Mouse (Mus musculus): ENCODE results near the gene 1700017B05Rik. TPM values are rescaled to one million over a fixed set of nuclear protein-coding genes. Genes with fewer than 3 reads are reported as not detected.
"Not testable (repeated sequence)": the region's sequence is repeated elsewhere in the genome, so short reads cannot be mapped to it uniquely, and the experiment has no call there.

The 1700017B05Rik gene
- 11.8 TPM in 2 replicates for polyA plus RNA-seq (2016; fragmentation: Nextera tagmentation; extraction: Ambion mirVana)

DNA sequence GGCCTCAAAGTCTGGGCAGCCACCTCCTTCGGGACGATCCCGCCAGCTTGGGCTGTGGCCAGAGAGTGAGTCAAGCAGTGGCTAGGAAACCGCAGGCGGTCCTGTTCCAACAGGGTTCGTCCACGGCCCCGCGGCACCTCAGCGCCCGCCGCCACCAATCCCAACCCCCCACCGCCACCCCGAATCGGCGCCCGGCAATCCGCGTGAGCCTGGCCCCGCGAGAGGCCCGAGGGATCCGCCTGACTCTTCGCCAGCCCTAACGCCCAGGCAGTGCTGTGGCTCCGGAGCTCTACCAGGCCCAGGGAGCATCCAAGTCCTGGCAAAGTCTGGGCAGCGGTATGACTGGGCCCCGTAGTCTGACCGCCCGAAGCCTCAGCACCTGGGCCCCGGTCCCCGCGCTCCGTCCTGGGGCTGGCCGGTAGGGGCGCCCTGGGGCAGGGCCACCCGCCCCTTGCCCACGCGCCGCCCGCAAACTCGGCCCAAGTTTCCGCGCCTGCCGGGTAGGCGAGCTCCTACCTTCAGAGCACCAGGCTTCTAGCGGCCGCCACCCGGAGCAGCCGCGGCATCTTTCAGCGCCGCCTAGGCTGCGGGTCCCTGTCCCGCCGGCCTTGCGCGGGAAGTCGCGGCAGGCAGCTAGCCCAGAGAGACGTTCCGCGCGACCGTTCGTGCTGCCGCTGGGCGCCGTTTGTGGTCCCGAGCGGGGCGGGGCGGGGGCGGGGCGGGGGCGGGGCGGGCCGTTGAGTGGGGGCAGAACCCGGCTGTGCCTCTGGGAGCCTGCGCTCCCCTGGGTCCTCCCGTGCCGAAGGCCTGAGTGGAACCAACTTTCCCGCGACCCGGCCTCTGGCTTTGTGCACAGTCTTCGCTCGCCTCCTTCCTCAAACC, at the start of gene 1700017B05Rik:
1700017B05Rik (minus strand) TSS at position 700 of the 882 bp plus-strand sequence.
- peak within 1 kb of the TSS; percentile 91 for H3K27ac ChIP-seq (replicated peaks)
- no peaks in the 10 kb centered on the region for H3K9me3 ChIP-seq (replicated peaks)
- peaks cover 19% of the 10 kb centered on the region for H3K36me3 ChIP-seq
- H3K4me1 ChIP-seq, result peaks cover 47% of the 10 kb centered on the region
- H3K4me3 ChIP-seq, result peak within 1 kb of the TSS; percentile 90
- peak; percentile 80 for DNase-seq (ENCODE audit: low spot score)
- H3K27me3 ChIP-seq (ENCODE audit: low read depth, poor library complexity, severe bottlenecking), result peaks cover 50% of the 10 kb centered on the region
- under 1% methylated on average over 84 of the region's 87 CpGs for WGBS

- Histone ChIP-seq H3K27ac (replicated peaks) (no peak overlapping the region), H3K36me3 (no peaks in the 10 kb centered on the region), H3K4me3 (no peak overlapping the region), H3K27me3 (ENCODE audit: low read depth, poor library complexity, severe bottlenecking) (no peaks in the 10 kb centered on the region), H3K9me3 (replicated peaks) (no peaks in the 10 kb centered on the region), H3K4me1 (no peaks in the 10 kb centered on the region)
- 93% methylated on average over 2 of the region's 2 CpGs for WGBS
- no peak for DNase-seq (ENCODE audit: low spot score)
Measured at GRCm38 (mm10) chr9:57310895-57311294, 48.5 kb upstream of the 1700017B05Rik start.

DNA sequence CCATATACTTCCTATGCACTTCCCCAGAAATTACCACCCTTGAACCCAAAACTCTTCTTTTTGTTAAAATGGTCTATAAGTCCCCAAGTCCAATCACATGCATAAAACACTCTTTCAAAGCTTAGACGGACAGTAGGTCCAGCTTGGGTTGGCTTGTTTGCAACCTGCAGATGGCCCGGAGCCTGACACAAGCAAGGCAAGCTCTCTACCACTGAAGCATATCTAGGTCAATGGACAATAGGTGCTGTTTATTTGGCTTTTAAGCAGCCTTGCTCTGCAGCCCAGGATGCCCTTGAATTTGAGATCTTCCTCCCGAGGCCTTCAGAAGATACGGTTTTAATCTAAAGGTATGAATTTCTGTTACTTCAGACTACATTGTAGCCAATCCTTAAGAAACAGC, 46.9 kb upstream of the 1700017B05Rik start:
- Histone ChIP-seq H3K4me1 (no peaks in the 10 kb centered on the region), H3K36me3 (no peaks in the 10 kb centered on the region), H3K27me3 (ENCODE audit: low read depth, poor library complexity, severe bottlenecking) (no peaks in the 10 kb centered on the region), H3K9me3 (replicated peaks) (no peaks in the 10 kb centered on the region; the same call in 1 of the 2 replicates), H3K4me3 (no peak overlapping the region), H3K27ac (replicated peaks) (no peak overlapping the region)
- whole genome bisulfite sequencing, result 95% methylated on average over 4 of the region's 4 CpGs
- no peak for DNase-seq (ENCODE audit: low spot score)

- no peaks in the 10 kb centered on the region for H3K4me1 ChIP-seq
- no peaks in the 10 kb centered on the region for H3K27me3 ChIP-seq (ENCODE audit: low read depth, poor library complexity, severe bottlenecking)
- no peaks in the 10 kb centered on the region for H3K36me3 ChIP-seq
- no peaks in the 10 kb centered on the region; the same call in 1 of the 2 replicates for H3K9me3 ChIP-seq (replicated peaks)
- no peak for DNase-seq (ENCODE audit: low spot score)
- 79% methylated on average over 4 of the region's 4 CpGs for WGBS
- H3K4me3 ChIP-seq, result no peak overlapping the region
- H3K27ac ChIP-seq (replicated peaks), result no peak overlapping the region
Measured at GRCm38 (mm10) chr9:57307456-57307855, 45.0 kb upstream of the 1700017B05Rik start.

DNA sequence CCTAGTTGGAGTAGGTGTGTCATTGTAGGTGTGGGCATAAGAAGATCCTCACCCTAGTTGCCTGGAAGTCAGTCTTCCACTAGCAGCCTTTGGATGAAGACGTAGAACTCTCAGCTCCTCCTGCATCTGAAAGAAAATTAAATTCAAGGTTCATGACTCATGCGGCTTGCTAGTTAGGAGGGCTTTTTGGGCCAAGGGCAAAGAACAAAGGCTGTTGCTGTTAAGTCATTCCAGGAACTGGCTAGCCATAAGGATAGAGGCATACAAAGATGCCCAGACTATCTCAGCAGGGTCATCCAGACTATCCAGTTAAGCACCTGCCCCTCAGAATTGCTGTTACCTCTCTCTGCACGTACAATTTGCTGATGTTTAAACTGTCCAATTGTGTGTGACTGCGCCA, 42.3 kb upstream of the 1700017B05Rik start:
- H3K9me3 ChIP-seq (replicated peaks); H3K36me3 ChIP-seq; DNase-seq (ENCODE audit: low spot score); H3K27me3 ChIP-seq (ENCODE audit: low read depth, poor library complexity, severe bottlenecking); H3K4me1 ChIP-seq; H3K27ac ChIP-seq (replicated peaks); H3K4me3 ChIP-seq: not testable (repeated sequence)
- WGBS, result 92% methylated on average over 4 of the region's 4 CpGs

GRCm38 (mm10) chr9:57304251-57304650, 41.8 kb upstream of the 1700017B05Rik start:
- Histone ChIP-seq H3K27ac (replicated peaks) (no peak overlapping the region), H3K4me1 (no peaks in the 10 kb centered on the region), H3K27me3 (ENCODE audit: low read depth, poor library complexity, severe bottlenecking) (no peaks in the 10 kb centered on the region), H3K4me3 (no peak overlapping the region), H3K9me3 (replicated peaks) (no peaks in the 10 kb centered on the region; the same call in 1 of the 2 replicates), H3K36me3 (no peaks in the 10 kb centered on the region)
- DNase-seq (ENCODE audit: low spot score), result no peak
- WGBS, result 92% methylated on average over 2 of the region's 2 CpGs

GRCm38 (mm10) chr9:57303356-57303755, 40.9 kb upstream of the 1700017B05Rik start:
- Histone ChIP-seq H3K4me1 (no peaks in the 10 kb centered on the region), H3K36me3 (no peaks in the 10 kb centered on the region), H3K4me3 (no peak overlapping the region), H3K27me3 (ENCODE audit: low read depth, poor library complexity, severe bottlenecking) (no peaks in the 10 kb centered on the region), H3K9me3 (replicated peaks) (no peaks in the 10 kb centered on the region; the same call in 1 of the 2 replicates), H3K27ac (replicated peaks) (no peak overlapping the region)
- DNase-seq (ENCODE audit: low spot score), result no peak
- WGBS, result 100% methylated on average over 1 of the region's 1 CpGs

DNA sequence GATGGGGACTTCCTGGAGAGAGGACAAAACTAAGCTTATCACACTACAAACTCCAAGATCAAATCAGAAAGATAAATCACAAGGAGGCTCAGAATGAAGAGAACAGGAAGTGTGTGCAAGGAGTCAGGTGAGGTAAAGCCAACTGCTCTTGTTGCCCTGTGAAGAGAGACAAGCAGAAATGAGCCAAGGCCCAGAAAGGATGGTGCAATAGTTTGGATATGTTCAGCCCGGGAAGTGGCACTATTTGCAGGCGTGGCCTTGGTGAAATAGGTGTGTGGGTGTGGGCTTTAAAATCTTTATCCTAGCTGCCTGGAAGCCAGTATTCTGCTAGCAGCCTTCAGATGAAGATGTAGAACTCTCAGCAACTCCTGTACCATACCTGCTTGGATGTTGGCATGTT, 38.4 kb upstream of the 1700017B05Rik start:
- Histone ChIP-seq H3K27ac (replicated peaks) (no peak overlapping the region), H3K36me3 (no peaks in the 10 kb centered on the region), H3K9me3 (replicated peaks) (no peaks in the 10 kb centered on the region; the same call in 1 of the 2 replicates), H3K4me1 (peaks cover 6% of the 10 kb centered on the region), H3K27me3 (ENCODE audit: low read depth, poor library complexity, severe bottlenecking) (no peaks in the 10 kb centered on the region), H3K4me3 (no peak overlapping the region)
- WGBS, result 91% methylated on average over 2 of the region's 2 CpGs
- no peak for DNase-seq (ENCODE audit: low spot score)

GRCm38 (mm10) chr9:57299790-57300477, 37.5 kb upstream of the 1700017B05Rik start:
- no peak overlapping the region for H3K27ac ChIP-seq (replicated peaks)
- H3K4me1 ChIP-seq, result peaks cover 6% of the 10 kb centered on the region
- no peak for DNase-seq (ENCODE audit: low spot score)
- 83% methylated on average over 6 of the region's 6 CpGs for WGBS
- H3K9me3 ChIP-seq (replicated peaks), result no peaks in the 10 kb centered on the region; the same call in 1 of the 2 replicates
- no peaks in the 10 kb centered on the region for H3K27me3 ChIP-seq (ENCODE audit: low read depth, poor library complexity, severe bottlenecking)
- H3K36me3 ChIP-seq, result no peaks in the 10 kb centered on the region
- H3K4me3 ChIP-seq, result no peak overlapping the region

GRCm38 (mm10) chr9:57297938-57298337, 35.5 kb upstream of the 1700017B05Rik start:
- 96% methylated on average over 2 of the region's 2 CpGs for WGBS
- Histone ChIP-seq H3K4me1 (peaks cover 6% of the 10 kb centered on the region), H3K9me3 (replicated peaks) (no peaks in the 10 kb centered on the region), H3K27me3 (ENCODE audit: low read depth, poor library complexity, severe bottlenecking) (no peaks in the 10 kb centered on the region), H3K36me3 (no peaks in the 10 kb centered on the region), H3K27ac (replicated peaks) (no peak overlapping the region), H3K4me3 (no peak overlapping the region)
- DNase-seq (ENCODE audit: low spot score), result no peak

DNA sequence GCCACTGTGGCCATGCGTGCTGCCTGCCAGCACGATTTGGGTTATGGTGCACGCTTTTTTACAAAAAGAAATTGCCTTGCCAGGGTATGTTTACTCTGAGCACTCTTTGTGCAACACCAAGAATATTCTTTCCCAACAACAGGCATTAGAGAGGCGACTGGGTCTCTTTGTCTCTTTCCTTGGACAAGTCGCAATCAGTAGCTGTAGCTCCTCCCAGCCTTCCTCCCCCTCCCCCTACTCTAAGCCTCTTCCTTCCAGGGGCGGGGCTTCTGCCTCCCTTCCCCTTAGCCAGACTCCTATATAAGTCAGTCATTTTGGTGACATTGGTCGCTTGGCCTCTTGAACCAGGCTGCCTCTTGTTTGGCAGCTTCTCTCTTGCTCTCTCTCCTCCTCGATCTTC, 33.9 kb upstream of the 1700017B05Rik start:
- Histone ChIP-seq H3K36me3 (no peaks in the 10 kb centered on the region), H3K9me3 (replicated peaks) (no peaks in the 10 kb centered on the region), H3K27ac (replicated peaks) (no peak overlapping the region), H3K4me3 (no peak overlapping the region), H3K27me3 (ENCODE audit: low read depth, poor library complexity, severe bottlenecking) (no peaks in the 10 kb centered on the region), H3K4me1 (peaks cover 6% of the 10 kb centered on the region)
- 66% methylated on average over 8 of the region's 8 CpGs for WGBS
- DNase-seq (ENCODE audit: low spot score), result no peak

DNA sequence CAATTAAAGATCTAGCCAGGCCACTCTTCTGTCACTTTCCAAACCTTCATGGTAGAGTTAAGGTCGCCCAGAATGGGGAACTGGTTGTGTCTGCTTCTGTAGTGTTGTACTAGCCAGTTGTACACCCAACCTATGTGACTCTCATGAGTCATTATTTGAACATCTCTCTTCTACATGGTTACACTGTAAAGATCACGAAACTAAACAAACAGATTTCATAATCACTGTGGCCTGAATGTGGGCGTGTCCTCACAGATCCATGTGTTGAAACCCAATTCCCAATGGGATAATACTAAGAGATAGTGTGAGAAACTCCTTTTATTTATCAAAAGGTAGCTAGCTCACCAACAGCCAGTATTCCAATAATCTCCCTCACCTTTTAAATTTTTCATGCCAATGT, 33.3 kb upstream of the 1700017B05Rik start:
- 87% methylated on average over 3 of the region's 3 CpGs for WGBS
- no peak for DNase-seq (ENCODE audit: low spot score)

GRCm38 (mm10) chr9:57294905-57295304, 32.5 kb upstream of the 1700017B05Rik start:
- Histone ChIP-seq H3K27ac (replicated peaks) (no peak overlapping the region), H3K27me3 (ENCODE audit: low read depth, poor library complexity, severe bottlenecking) (no peaks in the 10 kb centered on the region), H3K9me3 (replicated peaks) (no peaks in the 10 kb centered on the region), H3K4me1 (peaks cover 6% of the 10 kb centered on the region), H3K36me3 (no peaks in the 10 kb centered on the region), H3K4me3 (no peak overlapping the region)
- 86% methylated on average over 3 of the region's 3 CpGs for WGBS
- DNase-seq (ENCODE audit: low spot score), result no peak

More for the DNA sequence above, 33.3 kb upstream of the 1700017B05Rik start:
- H3K36me3 ChIP-seq, result no peaks in the 10 kb centered on the region
- peaks cover 6% of the 10 kb centered on the region for H3K4me1 ChIP-seq
- no peak overlapping the region for H3K4me3 ChIP-seq
- H3K9me3 ChIP-seq (replicated peaks), result no peaks in the 10 kb centered on the region
- no peaks in the 10 kb centered on the region for H3K27me3 ChIP-seq (ENCODE audit: low read depth, poor library complexity, severe bottlenecking)
- no peak overlapping the region for H3K27ac ChIP-seq (replicated peaks)
